Mouse (Mus musculus): Measurements from ENCODE around the gene Ap3s2.

The Ap3s2 gene

DNA sequence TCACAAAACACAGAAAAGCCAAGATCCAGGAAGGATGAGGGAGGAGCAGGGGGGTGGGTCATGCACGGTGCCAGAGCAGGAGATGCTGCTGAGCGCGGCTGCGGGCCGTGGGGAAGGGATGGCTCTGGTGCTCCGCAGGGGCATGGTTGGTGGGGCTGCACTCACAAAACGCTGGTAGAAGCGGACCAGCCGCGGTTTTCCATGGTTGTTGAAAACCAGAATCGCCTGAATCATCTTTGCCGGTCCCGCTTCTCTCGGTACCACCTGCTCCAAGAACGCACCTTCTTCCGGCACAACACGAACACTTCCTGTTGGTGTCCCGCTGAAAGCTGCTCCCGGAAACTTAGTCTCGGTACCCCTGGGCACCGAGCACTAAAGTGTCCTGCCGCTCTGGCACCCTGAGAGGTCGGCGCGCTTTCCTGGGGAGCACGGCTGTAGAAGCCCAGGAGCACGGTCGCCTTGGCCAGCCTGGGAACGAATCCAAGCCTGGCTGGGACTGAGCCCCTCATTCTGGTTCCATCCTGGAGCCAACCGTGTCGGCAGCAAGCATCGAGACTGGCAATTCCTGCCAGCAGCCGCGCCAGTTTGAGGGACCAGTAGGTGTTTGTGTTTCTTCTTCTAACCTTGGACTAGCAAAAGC lies at the start of gene Ap3s2:
Gene Ap3s2, minus strand, starts transcription at position 306 of the 640 bp plus-strand sequence.
- DNase-seq (ENCODE audit: low spot score in 2 of 2) = peak; percentile 74 to 81

DNA sequence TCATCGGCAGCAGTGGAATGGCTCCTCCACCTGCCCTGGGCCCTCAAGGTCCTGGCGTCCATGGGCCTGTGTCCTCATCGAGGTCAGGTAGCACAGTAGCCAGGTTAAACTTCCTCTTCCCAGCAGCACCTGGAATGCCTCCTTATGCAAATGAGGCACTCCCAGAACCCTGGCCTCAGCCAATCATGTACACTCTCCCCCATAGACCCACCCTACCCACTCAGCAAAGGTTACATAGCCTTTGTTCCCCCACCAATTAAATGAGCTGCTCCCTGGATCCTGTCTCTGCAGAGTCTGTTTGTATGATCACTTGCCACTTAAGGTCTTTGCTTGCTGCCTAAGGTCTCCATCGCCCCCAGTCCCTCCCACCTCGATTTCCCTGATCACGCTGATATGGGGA lies 47.9 kb upstream of the Ap3s2 start:
- DNase-seq (ENCODE audit: low spot score in 2 of 2) = no peak

DNA sequence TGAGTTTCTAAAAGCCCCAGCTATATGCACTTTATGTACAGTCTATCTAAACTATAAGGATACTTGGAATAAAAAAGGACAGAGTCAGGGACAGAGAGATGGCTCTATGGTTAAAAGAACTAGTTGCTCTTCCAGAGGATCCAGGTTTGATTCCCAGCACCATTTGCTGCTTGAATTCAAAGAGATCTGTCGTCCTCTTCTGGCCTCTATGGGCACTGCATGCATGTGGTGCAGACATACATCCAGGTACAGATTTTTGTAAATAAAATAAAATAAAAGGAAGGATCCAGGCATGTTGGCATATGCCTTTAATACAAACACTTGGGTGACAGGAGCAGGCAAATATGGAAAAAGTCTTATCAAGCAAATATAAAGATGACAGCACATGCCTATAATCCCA lies 41.2 kb upstream of the Ap3s2 start:
- DNase-seq (ENCODE audit: low spot score in 2 of 2) = no peak

DNA sequence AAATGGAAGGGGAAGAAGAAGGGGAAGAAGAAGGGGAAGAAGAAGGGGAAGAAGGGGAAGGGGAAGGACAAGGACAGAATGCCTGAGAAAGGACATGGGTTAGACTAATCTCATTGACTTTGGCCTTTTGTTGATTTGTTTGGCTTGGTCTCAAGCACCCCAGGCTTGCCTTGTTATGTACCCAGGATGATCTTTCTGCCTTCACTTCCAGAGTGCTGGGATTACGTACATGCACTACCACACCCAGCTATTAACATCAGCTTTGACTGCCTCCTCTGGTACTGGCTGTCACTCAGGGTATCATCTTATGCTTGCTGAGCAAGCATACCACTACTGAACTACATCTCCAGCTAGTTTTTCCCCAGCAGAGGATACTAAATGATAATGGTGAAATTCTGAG lies 35.7 kb upstream of the Ap3s2 start:
- no peak for DNase-seq (ENCODE audit: low spot score in 2 of 2)

DNA sequence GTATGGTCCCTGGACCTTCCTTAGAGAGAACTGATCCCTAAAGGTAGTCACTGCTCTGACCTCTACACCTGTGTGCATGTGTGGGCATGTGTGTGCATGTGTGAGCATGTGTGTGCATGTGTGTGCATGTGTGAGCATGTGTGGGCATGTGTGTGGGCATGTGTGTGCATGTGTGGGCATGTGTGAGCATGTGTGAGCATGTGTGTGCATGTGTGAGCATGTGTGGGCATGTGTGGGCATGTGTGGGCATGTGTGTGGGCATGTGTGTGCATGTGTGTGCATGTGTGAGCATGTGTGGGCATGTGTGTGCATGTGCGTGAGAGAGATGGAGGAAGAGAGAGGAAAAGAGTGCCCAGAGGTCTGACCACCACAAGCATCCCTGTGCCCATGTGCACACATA lies 34.4 kb upstream of the Ap3s2 start:
- no peak for DNase-seq (ENCODE audit: low spot score in 2 of 2)

DNA sequence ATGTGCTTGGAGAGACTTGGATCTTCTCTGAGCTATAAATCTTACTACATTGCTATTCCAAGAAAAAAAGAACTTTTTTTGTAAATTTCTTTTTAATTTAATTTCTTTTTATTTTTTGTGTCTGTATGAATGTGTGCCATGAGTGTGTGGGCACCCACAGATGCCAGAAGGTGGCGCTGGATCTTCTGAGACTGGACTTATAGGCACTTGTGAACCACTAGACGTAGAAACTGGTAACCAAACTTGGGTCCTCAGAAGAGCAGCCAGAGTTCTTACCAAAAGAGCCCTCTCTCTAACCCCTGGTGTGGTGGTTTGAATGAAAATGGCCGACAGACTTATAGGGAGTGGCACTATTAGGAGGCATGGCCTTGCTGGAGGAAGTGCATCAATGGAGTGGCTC lies 30.6 kb upstream of the Ap3s2 start:
- no peak for DNase-seq (ENCODE audit: low spot score in 2 of 2)

GRCm38 (mm10) chr7:79950236-79950635 lies 29.8 kb upstream of the Ap3s2 start:
- DNase-seq (ENCODE audit: low spot score in 2 of 2) = no peak

GRCm38 (mm10) chr7:79935511-79936205 lies 15.2 kb upstream of the Ap3s2 start:
- DNase-seq (ENCODE audit: low spot score in 2 of 2) = no peak

DNA sequence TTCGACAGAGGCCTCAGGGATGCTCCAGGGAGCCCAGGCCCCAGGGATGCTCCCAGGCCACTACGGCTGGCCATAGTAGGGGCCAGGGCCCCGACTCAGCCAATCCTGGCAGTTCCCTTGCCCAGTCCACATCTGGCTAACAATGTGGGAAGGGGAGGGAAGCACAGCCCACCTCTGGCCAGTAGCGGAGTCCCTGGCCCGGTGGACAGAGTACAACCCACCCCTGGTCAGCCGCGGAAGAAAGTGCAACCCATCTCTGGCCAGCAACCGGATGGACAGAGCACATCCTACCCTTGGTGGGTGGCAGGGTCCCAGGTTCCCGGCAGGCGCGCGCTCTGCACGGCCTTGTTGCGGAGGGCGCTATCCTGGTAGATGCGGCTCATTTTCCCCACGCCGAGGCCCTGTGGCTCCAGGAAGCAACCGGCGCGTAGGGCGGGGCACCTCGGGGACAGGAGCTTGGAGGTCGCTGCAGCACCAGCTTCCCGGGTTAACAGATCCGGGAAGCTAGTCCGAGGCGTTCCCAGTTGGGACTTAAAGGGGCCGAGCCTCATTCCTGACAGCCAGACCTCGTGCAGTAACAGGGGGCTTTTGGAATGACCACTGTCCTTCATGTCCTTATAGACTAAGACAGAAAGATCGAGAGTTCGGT lies 14.5 kb upstream of the Ap3s2 start, which contains the start of gene Arpin:
Gene Arpin, minus strand, starts transcription at position 498 of the 649 bp plus-strand sequence.
- DNase-seq (ENCODE audit: low spot score in 2 of 2) = no peak

DNA sequence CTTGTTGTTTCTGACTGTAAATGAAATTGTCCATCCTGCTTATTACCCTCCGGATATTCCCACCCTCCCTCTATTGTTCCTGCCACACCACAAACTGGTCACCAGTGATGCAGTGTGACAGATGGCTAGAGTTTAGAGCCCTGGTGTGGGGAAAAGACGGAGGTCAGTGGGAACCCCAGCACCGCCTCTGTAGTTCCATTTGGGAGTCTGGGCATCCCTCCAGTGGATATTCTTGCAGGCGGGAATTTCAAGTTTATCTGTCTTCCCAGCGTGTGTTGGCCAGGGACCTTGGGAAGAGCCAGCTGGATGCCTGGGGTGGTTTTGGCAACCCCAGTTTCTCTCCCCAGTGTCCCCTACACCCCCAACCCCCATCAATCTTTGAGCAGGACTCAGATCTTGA lies 14.0 kb upstream of the Ap3s2 start:
- DNase-seq (ENCODE audit: low spot score in 2 of 2) = no peak

- no peak for DNase-seq (ENCODE audit: low spot score in 2 of 2)
Measured at GRCm38 (mm10) chr7:79928516-79929052, 8.1 kb upstream of the Ap3s2 start.

DNA sequence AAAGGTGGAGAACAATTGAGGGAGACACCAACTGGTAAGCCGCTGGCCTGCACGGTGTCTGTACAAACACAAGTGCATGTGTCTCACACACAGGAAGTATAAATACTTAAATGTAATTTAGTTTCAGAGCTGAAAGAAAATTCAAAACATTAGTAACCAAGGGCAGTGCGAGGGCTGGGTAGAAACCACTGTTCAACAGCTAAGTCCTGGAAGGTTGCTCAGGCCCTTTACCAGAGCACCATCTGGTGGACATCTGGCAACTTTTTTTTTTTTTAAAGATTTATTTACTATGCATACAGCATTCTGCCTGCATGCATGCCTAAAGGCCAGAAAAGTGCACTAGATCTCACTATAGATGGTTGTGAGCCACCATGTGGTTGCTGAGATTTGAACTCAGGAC lies 5.9 kb downstream of the Ap3s2 start:
- DNase-seq (ENCODE audit: low spot score in 2 of 2) = no peak

DNA sequence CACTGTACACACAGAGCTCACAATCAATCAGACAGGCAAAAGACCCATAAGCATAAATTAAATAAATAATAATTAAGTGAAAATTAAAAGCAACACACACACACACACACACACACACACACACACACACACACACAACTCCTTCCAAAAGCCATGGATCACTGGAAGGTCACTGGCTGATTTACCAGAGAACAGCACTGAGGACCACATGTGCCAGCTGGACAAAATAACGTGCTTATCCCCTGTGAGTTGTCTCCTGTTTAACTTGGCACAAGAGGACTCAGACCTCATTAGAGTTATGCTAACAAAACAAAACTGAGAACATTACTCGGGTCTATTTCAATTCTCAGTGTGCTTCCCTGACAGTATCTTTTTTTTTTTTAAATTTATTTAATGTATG lies 13.1 kb downstream of the Ap3s2 start:
- no peak for DNase-seq (ENCODE audit: low spot score in 2 of 2)

GRCm38 (mm10) chr7:79906914-79907313 lies 13.5 kb downstream of the Ap3s2 start:
- no peak for DNase-seq (ENCODE audit: low spot score in 2 of 2)

DNA sequence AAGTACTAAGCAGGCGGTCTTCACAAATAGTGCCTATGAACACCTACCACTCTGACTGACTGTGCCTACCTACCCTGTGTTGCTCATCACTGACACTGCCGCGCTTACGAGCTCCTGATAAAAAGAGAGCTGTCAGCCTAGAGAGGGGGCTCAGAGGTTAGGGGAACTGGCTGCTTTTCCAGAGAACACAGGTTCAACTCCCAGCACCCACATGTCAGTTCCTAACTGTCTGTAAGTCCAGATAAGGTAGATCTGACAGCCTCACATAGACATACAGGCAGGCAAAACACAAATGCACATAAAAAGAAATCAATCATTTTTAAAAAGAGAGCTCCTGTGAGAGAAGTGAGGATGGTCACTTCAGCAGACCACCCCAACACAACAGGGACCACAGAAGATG lies 15.3 kb downstream of the Ap3s2 start:
- no peak for DNase-seq (ENCODE audit: low spot score in 2 of 2)

GRCm38 (mm10) chr7:79903160-79903792 lies 17.2 kb downstream of the Ap3s2 start:
- DNase-seq (ENCODE audit: low spot score in 2 of 2) = no peak

DNA sequence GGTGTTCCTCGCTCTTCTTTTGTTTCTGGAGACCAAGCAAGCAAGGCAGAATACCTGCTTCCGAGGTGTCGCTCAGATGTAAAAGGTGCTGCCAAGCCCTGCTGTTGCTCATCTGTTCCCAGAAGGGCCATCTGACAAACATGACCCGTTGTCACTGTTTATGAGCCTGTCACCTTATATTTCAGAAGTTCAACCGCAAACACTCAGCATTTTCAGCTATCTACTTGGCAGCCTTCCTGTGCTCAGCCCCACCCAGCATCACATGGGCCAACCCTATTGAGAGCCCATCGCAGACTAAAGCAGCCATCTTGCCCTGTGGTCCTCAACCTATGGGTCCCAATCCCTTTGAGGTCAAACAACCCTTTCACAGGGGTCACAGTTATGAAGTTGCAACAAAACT lies 19.7 kb downstream of the Ap3s2 start:
- no peak for DNase-seq (ENCODE audit: low spot score in 2 of 2)

- no peak for DNase-seq (ENCODE audit: low spot score in 2 of 2)
Measured at GRCm38 (mm10) chr7:79895225-79895624, 25.2 kb downstream of the Ap3s2 start.

- no peak for DNase-seq (ENCODE audit: low spot score in 2 of 2)
Measured at GRCm38 (mm10) chr7:79894790-79895189, 25.7 kb downstream of the Ap3s2 start.

DNA sequence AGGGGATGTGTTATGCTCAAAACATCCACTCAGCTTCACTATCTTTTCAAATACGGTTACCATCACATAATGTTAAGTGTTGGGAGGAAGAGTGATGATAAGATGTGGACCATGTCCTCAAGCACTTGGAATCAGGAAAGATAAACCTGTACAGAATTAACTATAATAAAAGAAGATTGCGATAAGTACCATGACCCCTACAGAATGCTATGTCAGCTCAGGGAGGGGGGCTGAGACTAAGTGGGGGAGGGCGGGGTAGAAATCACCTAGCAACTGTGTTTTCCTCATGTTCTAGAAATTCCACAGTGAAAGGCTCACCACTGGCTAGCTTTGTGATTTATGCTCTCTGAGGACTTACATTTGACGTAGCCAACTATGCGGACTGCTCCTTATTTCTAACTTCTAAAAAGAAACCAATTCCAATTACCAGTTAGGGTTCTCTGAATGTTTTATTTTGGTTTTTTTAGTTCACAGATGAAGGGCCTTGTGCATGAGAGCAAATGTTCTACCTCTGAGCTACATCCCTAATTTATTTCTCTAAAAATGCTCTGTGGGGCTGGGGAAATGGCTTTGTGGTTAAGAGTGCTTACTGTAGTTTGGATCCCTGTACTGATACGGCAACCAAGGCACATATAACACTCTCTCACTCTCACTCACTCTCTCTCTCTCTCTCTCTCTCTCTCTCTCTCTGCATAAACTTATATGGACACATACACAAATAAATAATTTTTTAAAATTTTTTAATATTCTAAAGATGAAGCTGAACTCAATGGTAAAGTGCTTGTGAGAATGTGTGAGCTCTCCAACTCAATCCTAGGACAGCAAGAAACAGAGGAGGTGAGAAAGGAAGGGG lies 27.6 kb downstream of the Ap3s2 start:
- DNase-seq (ENCODE audit: low spot score in 2 of 2) = no peak

GRCm38 (mm10) chr7:79890436-79891221 lies 29.8 kb downstream of the Ap3s2 start:
- DNase-seq (ENCODE audit: low spot score in 2 of 2) = no peak

Measured in natural killer cell, adult 2 months (primary cell).